Mouse (Mus musculus) heart, embryonic 13.5 days (tissue): ENCODE measurements at regions not wholly inside any gene's neighbourhood (a gene's known extent, or its start where the extent isn't known, plus 50 kb on each side); places are given as distances from the start of the nearest gene placed in this dataset.

Experiments
- ATAC-seq: fragments of 200-750 bp; cut with Nextera tagmentation; 2 replicates; pipeline ENCODE4 v1.8.0; 2017; ENCODE audit warnings: moderate TSS enrichment; ENCODE audit not compliant: insufficient number of reproducible peaks, low FRiP score, low TSS enrichment; ENCODE audit errors: extremely low read depth
- H3K27ac ChIP-seq: fragments of 300-500 bp; sonication (generic); replicated peaks from 2 replicates; pipeline ENCODE4 v1.5.1; 2015; ENCODE audit warnings: moderate library complexity, mild to moderate bottlenecking, inconsistent platforms
- H3K27me3 ChIP-seq: fragments of 300-500 bp; sonication (generic); replicated peaks from 2 replicates; pipeline ENCODE4 v1.6.1; 2015; ENCODE audit warnings: mild to moderate bottlenecking, inconsistent platforms
- H3K36me3 ChIP-seq: fragments of 300-500 bp; sonication (generic); 2 replicates; pipeline ENCODE4 v1.6.1; 2015; ENCODE audit warnings: mild to moderate bottlenecking, inconsistent platforms
- H3K4me1 ChIP-seq: fragments of 300-500 bp; sonication (generic); 2 replicates; pipeline ENCODE4 v1.6.1; 2015; ENCODE audit warnings: inconsistent platforms
- H3K4me2 ChIP-seq: fragments of 300-500 bp; sonication (generic); 2 replicates; pipeline ENCODE4 v1.6.1; 2015; ENCODE audit warnings: inconsistent platforms, mild to moderate bottlenecking, moderate library complexity
- H3K4me3 ChIP-seq: fragments of 300-500 bp; sonication (generic); 2 replicates; pipeline ENCODE4 v1.5.1; 2015; ENCODE audit warnings: moderate library complexity, mild to moderate bottlenecking, inconsistent platforms
- H3K9ac ChIP-seq: fragments of 300-500 bp; sonication (generic); 2 replicates; pipeline ENCODE4 v1.6.1; 2015; ENCODE audit warnings: inconsistent platforms, mild to moderate bottlenecking, moderate library complexity
- H3K9me3 ChIP-seq: fragments of 300-500 bp; sonication (generic); 2 replicates; pipeline ENCODE4 v1.6.1; 2016; ENCODE audit warnings: inconsistent platforms
- WGBS: fragments of 180-500 bp; shearing (Covaris S2); methylation state at CpG from one replicate; pipeline ENCODE4 v1.1.7; 2015; ENCODE audit warnings: mixed read lengths; 5-methylcytosine and 5-hydroxymethylcytosine counted together

DNA sequence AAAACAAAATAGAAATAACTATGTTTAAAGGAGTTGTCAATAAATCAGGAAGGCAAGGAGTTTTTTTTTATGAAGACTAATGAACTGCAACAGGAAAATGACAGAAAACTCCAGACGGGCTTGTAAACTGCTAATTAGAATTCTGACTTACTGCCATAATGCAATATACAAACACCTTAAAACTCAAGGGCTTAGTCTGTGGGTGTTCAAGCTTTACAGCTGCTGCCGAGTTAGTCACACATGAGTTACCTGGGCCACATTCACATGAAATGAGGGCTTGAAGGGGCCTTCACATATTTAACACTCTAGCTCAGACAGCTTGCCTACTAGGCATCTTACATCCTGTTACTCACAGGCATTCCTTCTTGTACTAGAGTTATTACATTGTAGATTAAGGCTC, 256.9 kb downstream of the Aldoart1 start:
- Histone ChIP-seq H3K9ac (no peak overlapping the region), H3K4me1 (no peaks in the 10 kb centered on the region), H3K4me3 (no peak overlapping the region), H3K27ac (no peak overlapping the region), H3K36me3 (no peaks in the 10 kb centered on the region), H3K4me2 (no peak overlapping the region), H3K27me3 (no peaks in the 10 kb centered on the region), H3K9me3 (no peaks in the 10 kb centered on the region)
- no peak for ATAC-seq
- WGBS = 68% methylated on average over 2 of the region's 2 CpGs

DNA sequence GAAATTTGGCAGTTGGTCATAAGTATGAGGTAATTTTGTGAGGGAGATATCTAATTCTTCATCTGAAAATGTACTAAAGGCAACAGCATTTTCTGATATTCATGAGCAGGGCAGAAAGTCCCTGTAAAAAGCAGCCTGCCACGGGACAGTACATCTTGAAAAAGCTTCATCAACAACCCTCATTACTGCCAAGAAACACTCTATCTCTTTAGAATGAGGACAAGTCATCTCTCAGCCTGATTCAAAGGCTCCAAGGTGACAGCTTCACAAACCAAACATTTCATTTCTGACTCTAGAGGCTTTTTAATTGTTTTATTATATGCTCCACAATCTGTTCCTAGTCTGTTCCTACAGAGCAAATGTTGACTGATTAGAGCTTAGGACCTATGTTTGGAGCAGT, 260.3 kb downstream of the Aldoart1 start:
- H3K4me2 ChIP-seq = no peak overlapping the region
- H3K9ac ChIP-seq = no peak overlapping the region
- H3K36me3 ChIP-seq = no peaks in the 10 kb centered on the region
- H3K27ac ChIP-seq = no peak overlapping the region
- ATAC-seq = no peak
- H3K4me3 ChIP-seq = no peak overlapping the region
- WGBS = 42% methylated on average over 1 of the region's 1 CpGs
- H3K4me1 ChIP-seq = no peaks in the 10 kb centered on the region
- H3K9me3 ChIP-seq = no peaks in the 10 kb centered on the region
- no peaks in the 10 kb centered on the region for H3K27me3 ChIP-seq

DNA sequence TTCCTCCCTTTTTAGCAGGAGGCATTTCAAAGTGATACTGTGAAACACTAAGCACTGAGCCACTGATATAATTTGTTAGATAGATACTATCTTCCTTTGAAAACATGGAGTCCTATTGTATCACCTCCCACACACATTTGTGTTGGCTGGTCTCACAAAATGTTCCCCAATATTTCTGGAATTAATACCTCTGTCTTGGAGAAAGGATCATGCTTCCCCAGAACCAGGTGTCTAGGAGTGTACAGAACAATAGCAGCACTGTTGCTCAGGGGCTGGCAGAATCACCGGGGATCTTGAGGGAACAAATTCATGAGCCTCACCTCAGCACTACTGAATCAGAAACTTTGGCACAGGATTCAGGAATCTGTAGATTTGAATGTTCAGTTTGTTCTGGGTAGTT, 277.5 kb downstream of the Aldoart1 start:
- no peak overlapping the region for H3K4me3 ChIP-seq
- no peak overlapping the region for H3K27ac ChIP-seq
- WGBS = 84% methylated on average over 1 of the region's 1 CpGs
- H3K9ac ChIP-seq = no peak overlapping the region
- H3K9me3 ChIP-seq = no peaks in the 10 kb centered on the region
- H3K4me1 ChIP-seq = no peaks in the 10 kb centered on the region
- H3K4me2 ChIP-seq = no peak overlapping the region
- H3K36me3 ChIP-seq = no peaks in the 10 kb centered on the region
- no peak for ATAC-seq
- no peaks in the 10 kb centered on the region for H3K27me3 ChIP-seq

DNA sequence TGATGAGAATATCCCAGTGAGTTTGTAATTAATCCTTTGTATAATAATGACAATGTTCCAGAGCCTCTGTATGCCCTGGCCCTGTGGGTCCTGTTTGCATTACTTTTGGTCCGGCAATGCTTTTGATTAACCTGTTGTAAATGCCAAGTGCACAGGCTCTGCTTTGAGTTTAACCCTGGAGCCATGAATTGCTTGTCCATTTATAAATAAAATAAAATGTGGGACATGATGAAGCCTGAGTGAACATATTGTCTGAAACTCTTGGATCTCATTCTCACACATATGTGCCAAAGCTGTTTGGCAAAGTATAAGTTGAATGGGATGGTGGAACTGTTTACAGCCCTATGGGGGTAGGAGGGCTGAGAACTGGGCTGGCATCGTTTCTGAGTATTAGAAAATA, 280.5 kb downstream of the Aldoart1 start:
- 74% methylated on average over 2 of the region's 2 CpGs for WGBS
- no peak overlapping the region for H3K27ac ChIP-seq

DNA sequence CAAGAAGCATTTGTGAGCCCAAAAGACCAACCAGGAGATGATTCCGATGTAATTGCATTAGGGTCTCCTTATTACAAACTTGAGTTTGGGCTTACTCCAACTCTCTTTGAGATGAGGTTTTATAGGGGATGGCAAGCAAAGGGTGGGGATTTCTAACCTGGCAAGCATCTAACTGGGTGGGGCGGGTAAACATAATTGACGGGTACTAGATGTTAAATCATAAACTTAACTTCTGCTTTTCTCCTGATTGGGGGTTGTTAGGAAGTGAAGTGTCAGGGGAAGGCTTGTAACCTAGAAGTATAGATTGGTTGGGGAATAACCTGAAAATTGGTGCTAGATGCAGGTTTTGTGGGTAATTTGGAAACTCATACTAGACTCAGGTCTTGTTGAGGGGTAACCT, 287.2 kb downstream of the Aldoart1 start:
- no peak overlapping the region for H3K27ac ChIP-seq
- H3K27me3 ChIP-seq = no peaks in the 10 kb centered on the region
- H3K9me3 ChIP-seq = no peaks in the 10 kb centered on the region
- no peak for ATAC-seq
- no peak overlapping the region for H3K9ac ChIP-seq
- no peaks in the 10 kb centered on the region for H3K4me1 ChIP-seq
- H3K36me3 ChIP-seq = no peaks in the 10 kb centered on the region
- 76% methylated on average over 3 of the region's 3 CpGs for WGBS
- no peak overlapping the region for H3K4me2 ChIP-seq
- no peak overlapping the region for H3K4me3 ChIP-seq

More for the DNA sequence above, 280.5 kb downstream of the Aldoart1 start:
- Histone ChIP-seq H3K9me3 (no peaks in the 10 kb centered on the region), H3K4me1 (no peaks in the 10 kb centered on the region), H3K36me3 (no peaks in the 10 kb centered on the region), H3K4me2 (no peak overlapping the region), H3K4me3 (no peak overlapping the region), H3K27me3 (no peaks in the 10 kb centered on the region), H3K9ac (no peak overlapping the region)
- no peak for ATAC-seq

DNA sequence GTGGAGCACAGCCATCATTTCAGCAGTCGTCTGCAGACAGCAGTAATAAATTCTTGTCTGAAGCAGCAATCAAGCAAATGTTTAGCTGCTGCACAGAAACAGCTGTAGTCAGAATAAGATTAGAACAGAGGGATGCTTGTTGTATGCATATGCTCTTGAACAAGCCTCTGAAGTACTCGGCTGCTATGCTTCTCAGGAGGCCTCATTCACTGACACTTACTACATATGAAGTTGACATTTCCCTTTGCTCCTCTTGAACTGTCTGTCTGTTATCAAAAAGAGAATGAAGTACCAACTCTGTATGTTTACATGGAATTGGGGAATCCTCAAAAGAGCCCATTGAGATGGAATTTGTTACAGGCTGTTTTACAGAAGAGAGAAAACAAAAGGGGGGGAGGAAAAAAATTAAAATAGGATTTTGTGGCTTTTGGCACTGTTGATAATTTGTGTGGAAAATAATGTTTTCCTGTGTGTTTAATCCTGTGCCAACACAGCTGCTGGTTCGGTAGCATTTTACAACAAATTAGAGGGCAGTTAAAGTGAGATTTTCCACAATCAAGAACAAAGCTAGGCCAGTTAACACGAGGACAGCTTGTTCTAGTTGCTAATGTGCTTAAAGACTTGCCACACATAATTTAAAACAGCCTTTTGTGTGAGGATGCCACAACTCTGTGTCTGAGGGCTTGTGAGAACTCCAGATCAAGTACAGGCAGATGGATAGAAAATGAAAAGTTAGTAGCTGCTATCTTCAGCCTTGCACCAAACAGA, 289.3 kb downstream of the Aldoart1 start:
- Histone ChIP-seq H3K9ac (no peak overlapping the region), H3K27me3 (no peaks in the 10 kb centered on the region), H3K4me1 (no peaks in the 10 kb centered on the region), H3K36me3 (no peaks in the 10 kb centered on the region), H3K9me3 (no peaks in the 10 kb centered on the region), H3K27ac (no peak overlapping the region), H3K4me2 (no peak overlapping the region), H3K4me3 (no peak overlapping the region)
- WGBS = 32% methylated on average over 4 of the region's 4 CpGs
- ATAC-seq = no peak

DNA sequence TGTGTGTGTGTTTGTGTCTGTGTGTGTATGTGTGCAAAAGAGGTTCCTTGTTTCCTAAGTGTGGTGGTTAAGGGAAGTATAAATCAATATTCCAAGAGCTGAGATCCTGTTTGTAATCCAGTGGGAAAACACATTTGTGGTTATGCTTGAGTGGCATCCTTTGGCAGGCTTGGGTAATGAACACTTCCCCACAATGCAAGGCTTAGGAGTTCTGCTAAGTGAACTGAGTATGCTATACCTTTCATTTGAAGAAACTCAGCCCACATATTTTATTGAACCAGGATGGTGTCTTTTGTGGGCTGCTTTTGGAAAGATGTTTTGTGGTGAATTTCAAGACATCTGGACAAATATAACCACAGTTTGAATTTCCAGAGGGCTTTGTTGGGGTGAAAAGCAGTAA, 298.2 kb downstream of the Aldoart1 start:
- no peak overlapping the region for H3K9ac ChIP-seq
- no peak overlapping the region for H3K4me2 ChIP-seq
- H3K27me3 ChIP-seq = no peaks in the 10 kb centered on the region
- H3K36me3 ChIP-seq = no peaks in the 10 kb centered on the region
- H3K27ac ChIP-seq = no peak overlapping the region
- no peaks in the 10 kb centered on the region for H3K4me1 ChIP-seq
- no peaks in the 10 kb centered on the region for H3K9me3 ChIP-seq
- no peak for ATAC-seq
- no peak overlapping the region for H3K4me3 ChIP-seq

DNA sequence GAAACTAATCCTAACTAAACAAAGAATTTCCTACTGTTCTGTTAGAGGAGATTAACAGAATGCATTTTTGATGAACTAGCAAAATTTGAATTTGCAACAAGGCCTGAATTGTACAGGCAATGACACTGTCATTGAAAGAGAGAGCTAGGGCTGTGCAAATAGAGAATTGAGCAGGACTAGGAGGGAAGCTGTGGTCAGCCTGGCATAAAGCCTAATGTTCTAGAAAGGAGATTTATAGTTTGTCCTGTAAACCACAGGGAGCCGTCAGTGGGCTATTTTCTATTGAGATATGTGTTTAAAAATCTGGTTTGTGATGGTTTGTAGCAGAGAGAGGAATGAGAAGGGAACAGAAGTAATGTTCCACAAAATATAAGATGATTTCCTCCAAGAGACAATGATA, 317.9 kb downstream of the Aldoart1 start:
- H3K27me3 ChIP-seq = no peaks in the 10 kb centered on the region
- no peak overlapping the region for H3K9ac ChIP-seq
- no peaks in the 10 kb centered on the region for H3K9me3 ChIP-seq
- no peaks in the 10 kb centered on the region for H3K4me1 ChIP-seq
- H3K36me3 ChIP-seq = no peaks in the 10 kb centered on the region
- 47% methylated on average over 1 of the region's 1 CpGs for WGBS
- no peak overlapping the region for H3K4me3 ChIP-seq
- H3K27ac ChIP-seq = no peak overlapping the region
- H3K4me2 ChIP-seq = no peak overlapping the region
- no peak for ATAC-seq

DNA sequence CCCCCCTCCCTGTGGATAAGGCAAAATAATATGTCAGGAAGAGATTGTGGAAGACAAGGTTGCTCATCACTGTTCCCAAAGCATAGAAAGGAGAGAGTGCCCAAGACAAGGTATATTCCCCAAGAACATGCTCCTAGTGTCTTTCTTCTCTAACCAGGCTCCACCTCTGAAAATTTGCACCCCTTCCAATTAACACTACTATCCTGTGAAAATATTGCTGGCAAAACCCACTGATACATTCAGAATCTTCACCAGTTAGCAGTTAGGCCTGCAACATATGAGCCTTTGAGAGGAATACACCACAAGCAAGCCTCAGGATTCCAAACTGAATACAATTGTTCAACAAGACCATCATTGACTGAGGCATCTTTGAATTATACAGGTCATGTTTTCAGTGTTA, 323.9 kb upstream of the Tle1 start:
- H3K9me3 ChIP-seq = no peaks in the 10 kb centered on the region
- no peak overlapping the region for H3K4me3 ChIP-seq
- H3K27me3 ChIP-seq = no peaks in the 10 kb centered on the region
- H3K9ac ChIP-seq = no peak overlapping the region
- H3K27ac ChIP-seq = no peak overlapping the region
- no peak for ATAC-seq
- no peaks in the 10 kb centered on the region for H3K4me1 ChIP-seq
- no peak overlapping the region for H3K4me2 ChIP-seq
- no peaks in the 10 kb centered on the region for H3K36me3 ChIP-seq

DNA sequence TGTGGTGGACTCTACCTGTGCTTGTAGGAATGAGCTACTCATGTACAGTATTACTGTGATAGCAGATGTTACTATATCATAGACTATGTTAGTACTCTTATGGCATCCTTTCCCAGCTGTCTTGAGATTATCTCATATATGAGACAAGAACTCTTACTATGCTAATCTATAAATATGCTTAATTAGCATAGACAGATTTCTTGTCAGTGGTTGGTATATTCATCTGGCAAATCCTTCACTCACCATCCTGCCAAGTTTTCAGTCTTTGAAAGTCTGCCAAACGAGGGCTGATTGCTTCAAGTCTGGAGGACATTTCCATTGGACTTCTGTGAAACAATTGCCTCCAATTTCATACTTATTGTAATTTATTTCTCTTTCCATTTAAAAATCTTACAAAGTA, 323.4 kb upstream of the Tle1 start:
- H3K9me3 ChIP-seq = no peaks in the 10 kb centered on the region
- H3K4me1 ChIP-seq = no peaks in the 10 kb centered on the region
- no peak overlapping the region for H3K9ac ChIP-seq
- H3K27me3 ChIP-seq = no peaks in the 10 kb centered on the region
- H3K4me3 ChIP-seq = no peak overlapping the region
- no peaks in the 10 kb centered on the region for H3K36me3 ChIP-seq
- H3K4me2 ChIP-seq = no peak overlapping the region
- no peak overlapping the region for H3K27ac ChIP-seq
- WGBS = 47% methylated on average over 1 of the region's 1 CpGs
- no peak for ATAC-seq

DNA sequence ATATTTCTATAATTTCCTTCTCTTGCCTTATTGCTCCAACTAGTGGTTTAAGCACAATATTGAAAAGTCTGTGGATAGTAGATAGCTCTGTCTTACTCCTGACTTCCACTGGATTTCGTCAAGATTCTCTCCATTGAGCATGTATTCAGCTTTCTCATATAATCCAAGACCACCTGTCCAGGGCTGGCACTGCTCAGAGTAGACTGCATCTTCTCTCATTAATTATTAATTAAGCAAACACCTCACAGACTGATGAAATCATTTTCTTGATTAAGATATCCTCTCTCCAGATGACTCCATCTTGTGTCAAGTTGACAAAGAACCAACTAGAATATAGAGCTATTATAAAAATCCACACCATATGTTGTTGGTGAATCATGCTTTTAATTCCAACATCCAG, 310.5 kb upstream of the Tle1 start:
- WGBS = 50% methylated on average over 1 of the region's 1 CpGs
- Histone ChIP-seq H3K4me2 (no peak overlapping the region), H3K4me3 (no peak overlapping the region), H3K27me3 (no peaks in the 10 kb centered on the region), H3K9ac (no peak overlapping the region), H3K4me1 (no peaks in the 10 kb centered on the region), H3K36me3 (no peaks in the 10 kb centered on the region), H3K9me3 (peaks cover 2% of the 10 kb centered on the region; the same call in 1 of the 2 replicates), H3K27ac (no peak overlapping the region)
- no peak for ATAC-seq

DNA sequence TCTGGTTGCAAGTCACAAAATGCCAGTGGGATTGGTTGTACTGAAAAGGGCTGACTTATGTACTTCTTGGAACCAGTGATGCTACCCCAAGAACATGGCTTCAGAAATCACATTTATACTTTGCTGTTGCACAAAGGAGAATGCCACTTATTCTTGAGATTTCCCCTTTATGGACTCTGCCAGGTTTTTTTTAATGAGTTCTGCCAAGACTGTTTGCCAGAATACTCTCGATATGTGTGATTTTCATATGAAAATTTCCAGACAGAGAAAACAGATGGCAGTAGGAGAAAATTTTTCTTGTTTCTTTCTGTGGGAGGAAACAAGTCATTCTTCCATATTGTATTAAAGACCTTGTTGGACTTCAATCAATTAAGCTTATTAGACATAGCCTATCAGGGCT, 281.0 kb upstream of the Tle1 start:
- Histone ChIP-seq H3K4me2 (no peak overlapping the region), H3K36me3 (no peaks in the 10 kb centered on the region), H3K4me3 (no peak overlapping the region), H3K9ac (no peak overlapping the region), H3K4me1 (no peaks in the 10 kb centered on the region), H3K27ac (no peak overlapping the region), H3K9me3 (no peaks in the 10 kb centered on the region), H3K27me3 (no peaks in the 10 kb centered on the region)
- ATAC-seq = no peak
- WGBS = 65% methylated on average over 1 of the region's 1 CpGs
